Mouse (Mus musculus): ENCODE data around the gene 1810010H24Rik. TPM values are rescaled to one million over a fixed set of nuclear protein-coding genes. Genes with fewer than 3 reads are reported as not detected.
"Not testable (repeated sequence)": the region's sequence is repeated elsewhere in the genome, so short reads cannot be mapped to it uniquely, and the experiment has no call there.

1810010H24Rik gene
- polyA plus RNA-seq, 1 experiment from 2014 or later, result 3.6 TPM

DNA sequence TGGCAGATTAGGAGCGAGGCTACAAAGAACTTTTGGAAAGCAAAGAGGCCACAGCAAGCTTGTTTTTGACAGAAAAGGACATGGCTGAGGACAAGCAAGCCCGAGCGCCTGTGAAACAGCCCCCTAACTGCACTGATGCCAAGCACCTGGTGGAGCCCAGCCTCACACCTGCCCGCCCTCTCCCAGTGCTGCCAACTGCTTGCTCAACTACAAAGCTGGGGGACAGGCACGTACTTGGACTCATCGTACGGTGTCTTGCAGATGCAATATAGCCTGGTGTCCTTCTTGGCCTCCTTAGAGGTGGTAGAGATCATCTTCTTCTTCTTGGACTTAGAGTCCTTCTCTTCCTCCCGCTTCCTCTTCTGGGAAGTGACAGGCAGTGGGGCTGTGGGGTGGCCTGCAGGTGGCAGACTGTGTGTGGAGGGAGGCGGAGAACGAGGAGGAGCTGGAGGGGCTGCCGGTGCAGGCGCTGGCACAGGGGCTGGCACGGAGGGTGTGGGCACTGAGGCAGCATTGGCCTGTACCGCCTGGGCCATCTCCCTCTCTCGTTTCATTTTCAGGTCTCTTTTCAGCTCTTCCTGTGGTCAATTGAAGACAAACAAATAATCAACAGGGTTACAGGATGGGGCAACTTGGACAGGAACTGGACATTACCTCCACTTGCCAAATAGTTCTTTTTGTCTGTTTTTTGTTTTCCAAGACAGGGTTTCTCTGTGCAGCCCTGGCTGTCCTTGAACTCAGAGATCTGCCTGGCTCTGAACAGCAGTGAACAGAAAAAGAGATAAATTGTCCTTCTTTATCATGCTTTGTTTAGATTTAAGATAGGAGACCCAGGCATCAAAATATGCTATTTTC is 21.5 kb downstream of the 1810010H24Rik start:
- no peaks in the 10 kb centered on the region for H3K9me3 ChIP-seq (ENCODE audit: control insufficient read depth, low read length)
- no peak overlapping the region for H3K27ac ChIP-seq (ENCODE audit: low read depth, low read length)
- H3K36me3 ChIP-seq (ENCODE audit: control insufficient read depth, insufficient read depth, low read length), result peaks cover 23% of the 10 kb centered on the region
- H3K9ac ChIP-seq (ENCODE audit: low read length), result no peak overlapping the region
- no peak overlapping the region for H3K4me3 ChIP-seq (ENCODE audit: low read depth, low read length)
- H3K4me1 ChIP-seq (ENCODE audit: control insufficient read depth, insufficient read depth, low read length), result no peaks in the 10 kb centered on the region
- ATAC-seq (ENCODE audit: low FRiP score) (no peak), DNase-seq (ENCODE audit: low spot score, missing footprints) (no peak)
- H3K27me3 ChIP-seq (ENCODE audit: control insufficient read depth, insufficient read depth, low read length), result no peaks in the 10 kb centered on the region
- WGBS, result 94% methylated on average over 15 of the region's 15 CpGs
- H3K4me2 ChIP-seq, result no peak overlapping the region

DNA sequence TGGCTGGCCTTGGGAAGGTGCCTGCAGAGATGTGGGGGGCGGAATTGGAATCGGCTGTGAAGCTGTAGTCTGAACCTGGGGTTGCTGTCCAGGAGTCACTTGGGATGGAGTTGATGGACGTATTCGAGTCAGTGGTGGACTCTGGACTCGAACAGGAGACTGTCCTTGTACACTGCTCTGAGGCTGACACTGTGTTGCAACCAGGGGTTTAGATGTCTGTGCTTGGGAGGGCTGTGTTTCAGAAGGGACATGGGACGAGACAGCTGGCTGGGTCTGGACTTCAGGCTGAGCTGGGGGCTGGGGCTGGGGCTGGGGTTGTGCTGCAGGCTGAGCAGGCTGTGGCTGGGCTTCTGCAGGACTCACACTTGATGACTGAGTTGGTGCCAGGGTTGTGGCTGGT is 29.4 kb downstream of the 1810010H24Rik start:
- Histone ChIP-seq H3K4me3 (ENCODE audit: low read depth, low read length) (no peak overlapping the region), H3K9me3 (ENCODE audit: control insufficient read depth, low read length) (no peaks in the 10 kb centered on the region), H3K36me3 (ENCODE audit: control insufficient read depth, insufficient read depth, low read length) (peaks cover 45% of the 10 kb centered on the region), H3K27ac (ENCODE audit: low read depth, low read length) (no peak overlapping the region), H3K4me1 (ENCODE audit: control insufficient read depth, insufficient read depth, low read length) (no peaks in the 10 kb centered on the region), H3K9ac (ENCODE audit: low read length) (no peak overlapping the region), H3K27me3 (ENCODE audit: control insufficient read depth, insufficient read depth, low read length) (no peaks in the 10 kb centered on the region), H3K4me2 (no peak overlapping the region)
- 92% methylated on average over 6 of the region's 6 CpGs for WGBS
- DNase-seq (ENCODE audit: low spot score, missing footprints), result no peak
- no peak for ATAC-seq (ENCODE audit: low FRiP score)

DNA sequence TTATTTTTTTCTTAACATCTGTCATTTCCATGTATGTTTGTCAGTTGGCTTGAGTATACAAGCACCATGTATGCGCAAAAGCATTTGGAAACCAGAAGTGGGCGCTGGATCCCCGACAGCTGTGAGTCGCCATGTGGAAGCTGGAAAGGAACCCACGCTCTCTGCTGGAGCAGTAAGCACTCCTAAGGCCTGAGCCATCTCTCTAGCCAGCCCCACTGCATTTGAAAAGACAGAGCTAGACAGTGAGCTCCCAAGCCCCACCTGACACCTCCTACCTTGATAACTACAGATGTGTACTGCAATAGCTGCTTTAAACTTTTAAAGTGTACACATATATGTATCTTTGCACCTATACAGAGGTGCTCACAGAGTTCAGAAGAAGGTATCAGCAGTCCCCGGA is 31.9 kb downstream of the 1810010H24Rik start:
- DNase-seq (ENCODE audit: low spot score, missing footprints) (no peak), ATAC-seq (ENCODE audit: low FRiP score) (no peak)
- Histone ChIP-seq H3K27me3 (ENCODE audit: control insufficient read depth, insufficient read depth, low read length) (no peaks in the 10 kb centered on the region), H3K4me2 (no peak overlapping the region), H3K9me3 (ENCODE audit: control insufficient read depth, low read length) (no peaks in the 10 kb centered on the region), H3K4me3 (ENCODE audit: low read depth, low read length) (no peak overlapping the region), H3K9ac (ENCODE audit: low read length) (no peak overlapping the region), H3K27ac (ENCODE audit: low read depth, low read length) (no peak overlapping the region), H3K4me1 (ENCODE audit: control insufficient read depth, insufficient read depth, low read length) (no peaks in the 10 kb centered on the region), H3K36me3 (ENCODE audit: control insufficient read depth, insufficient read depth, low read length) (peaks cover 52% of the 10 kb centered on the region)
- WGBS, result 91% methylated on average over 6 of the region's 6 CpGs

DNA sequence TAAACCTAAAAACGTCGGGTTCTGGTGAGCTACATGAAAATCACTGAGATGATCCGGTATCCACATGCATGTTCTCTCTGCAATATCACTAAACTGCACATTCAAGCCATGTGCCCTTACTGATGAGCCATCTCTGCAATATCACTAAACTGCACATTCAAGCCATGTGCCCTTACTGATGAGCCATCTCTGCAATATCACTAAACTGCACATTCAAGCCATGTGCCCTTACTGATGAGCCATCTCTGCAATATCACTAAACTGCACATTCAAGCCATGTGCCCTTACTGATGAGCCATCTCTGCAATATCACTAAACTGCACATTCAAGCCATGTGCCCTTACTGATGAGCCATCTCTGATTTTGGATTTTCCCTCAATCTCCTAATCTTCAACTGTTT is 34.2 kb downstream of the 1810010H24Rik start:
- H3K9ac ChIP-seq (ENCODE audit: low read length); DNase-seq (ENCODE audit: low spot score, missing footprints); ATAC-seq (ENCODE audit: low FRiP score); H3K9me3 ChIP-seq (ENCODE audit: control insufficient read depth, low read length); H3K27ac ChIP-seq (ENCODE audit: low read depth, low read length); H3K27me3 ChIP-seq (ENCODE audit: control insufficient read depth, insufficient read depth, low read length); H3K4me2 ChIP-seq; H3K4me1 ChIP-seq (ENCODE audit: control insufficient read depth, insufficient read depth, low read length); H3K4me3 ChIP-seq (ENCODE audit: low read depth, low read length): not testable (repeated sequence)
- H3K36me3 ChIP-seq (ENCODE audit: control insufficient read depth, insufficient read depth, low read length), result peaks cover 43% of the 10 kb centered on the region
- 93% methylated on average over 3 of the region's 3 CpGs for WGBS

DNA sequence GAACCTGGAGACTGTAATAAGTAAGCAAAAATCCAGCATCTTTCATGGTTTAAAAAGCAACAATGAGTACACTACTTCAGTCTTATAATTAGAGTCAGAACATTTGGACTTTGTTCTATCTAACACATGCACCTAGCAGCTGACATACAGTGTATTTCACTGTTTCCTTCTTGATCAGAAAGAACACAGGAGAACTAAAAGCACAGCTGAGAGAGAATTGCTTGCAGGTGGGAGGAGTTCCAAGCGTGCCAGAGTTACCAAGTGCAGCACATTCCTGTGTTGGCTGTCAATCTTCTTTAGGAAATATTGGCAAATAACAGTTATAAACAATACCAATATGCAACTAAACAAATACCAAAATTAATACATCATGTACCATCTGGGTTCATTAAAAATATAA is 35.5 kb downstream of the 1810010H24Rik start:
- no peak overlapping the region for H3K4me3 ChIP-seq (ENCODE audit: low read depth, low read length)
- no peaks in the 10 kb centered on the region for H3K9me3 ChIP-seq (ENCODE audit: control insufficient read depth, low read length)
- H3K27ac ChIP-seq (ENCODE audit: low read depth, low read length), result no peak overlapping the region
- no peaks in the 10 kb centered on the region for H3K4me1 ChIP-seq (ENCODE audit: control insufficient read depth, insufficient read depth, low read length)
- H3K27me3 ChIP-seq (ENCODE audit: control insufficient read depth, insufficient read depth, low read length), result no peaks in the 10 kb centered on the region
- ATAC-seq (ENCODE audit: low FRiP score) (no peak), DNase-seq (ENCODE audit: low spot score, missing footprints) (no peak)
- no peak overlapping the region for H3K4me2 ChIP-seq
- H3K36me3 ChIP-seq (ENCODE audit: control insufficient read depth, insufficient read depth, low read length), result peaks cover 46% of the 10 kb centered on the region
- no peak overlapping the region for H3K9ac ChIP-seq (ENCODE audit: low read length)
- 96% methylated on average over 1 of the region's 1 CpGs for WGBS

DNA sequence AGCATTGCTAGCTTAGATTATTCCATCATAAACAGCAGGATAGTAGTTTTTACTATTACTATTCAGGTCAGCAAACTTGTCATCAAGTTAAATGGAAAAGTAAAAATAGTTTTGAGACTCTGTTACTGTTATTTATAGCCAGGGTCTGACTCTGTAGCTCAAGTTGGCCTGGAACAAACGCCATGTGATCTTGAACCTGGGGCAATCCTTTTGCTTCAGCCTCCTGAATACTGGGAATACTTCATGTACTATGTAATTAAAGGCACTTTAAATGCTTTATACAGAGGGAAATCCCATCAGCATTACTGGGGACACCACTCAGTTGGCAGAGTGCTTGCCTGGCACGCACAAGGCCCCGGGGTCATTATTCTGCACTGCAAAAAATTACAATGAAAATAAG is 37.6 kb downstream of the 1810010H24Rik start:
- DNase-seq (ENCODE audit: low spot score, missing footprints) (no peak), ATAC-seq (ENCODE audit: low FRiP score) (no peak)
- Histone ChIP-seq H3K36me3 (ENCODE audit: control insufficient read depth, insufficient read depth, low read length) (peaks cover 54% of the 10 kb centered on the region), H3K9me3 (ENCODE audit: control insufficient read depth, low read length) (no peaks in the 10 kb centered on the region), H3K4me2 (no peak overlapping the region), H3K4me1 (ENCODE audit: control insufficient read depth, insufficient read depth, low read length) (no peaks in the 10 kb centered on the region), H3K9ac (ENCODE audit: low read length) (no peak overlapping the region), H3K27ac (ENCODE audit: low read depth, low read length) (no peak overlapping the region), H3K4me3 (ENCODE audit: low read depth, low read length) (no peak overlapping the region), H3K27me3 (ENCODE audit: control insufficient read depth, insufficient read depth, low read length) (no peaks in the 10 kb centered on the region)
- 93% methylated on average over 3 of the region's 3 CpGs for WGBS

DNA sequence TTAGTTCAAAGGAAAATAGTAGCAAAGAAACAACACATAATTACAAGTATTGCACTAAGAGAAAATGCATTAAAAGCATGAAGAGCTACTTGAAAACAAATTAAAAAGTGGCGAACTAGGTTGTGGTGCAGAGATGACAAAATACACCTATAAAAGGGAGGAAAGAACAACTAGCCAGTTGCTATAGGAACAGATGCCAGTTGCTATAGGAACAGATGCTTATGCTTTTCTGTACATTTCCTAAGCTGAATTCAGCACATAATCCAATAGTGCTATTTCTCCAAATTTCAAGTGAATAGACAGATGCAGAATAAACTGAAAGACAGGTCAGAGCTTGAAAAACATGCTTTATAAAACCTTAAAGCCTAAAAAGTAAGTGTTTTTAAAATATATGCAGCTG is 39.1 kb downstream of the 1810010H24Rik start:
- Histone ChIP-seq H3K4me2 (no peak overlapping the region), H3K36me3 (ENCODE audit: control insufficient read depth, insufficient read depth, low read length) (peaks cover 47% of the 10 kb centered on the region), H3K4me3 (ENCODE audit: low read depth, low read length) (no peak overlapping the region), H3K27me3 (ENCODE audit: control insufficient read depth, insufficient read depth, low read length) (no peaks in the 10 kb centered on the region), H3K9ac (ENCODE audit: low read length) (no peak overlapping the region), H3K27ac (ENCODE audit: low read depth, low read length) (no peak overlapping the region), H3K4me1 (ENCODE audit: control insufficient read depth, insufficient read depth, low read length) (no peaks in the 10 kb centered on the region), H3K9me3 (ENCODE audit: control insufficient read depth, low read length) (no peaks in the 10 kb centered on the region)
- DNase-seq (ENCODE audit: low spot score, missing footprints) (no peak), ATAC-seq (ENCODE audit: low FRiP score) (no peak)
- 92% methylated on average over 1 of the region's 1 CpGs for WGBS

DNA sequence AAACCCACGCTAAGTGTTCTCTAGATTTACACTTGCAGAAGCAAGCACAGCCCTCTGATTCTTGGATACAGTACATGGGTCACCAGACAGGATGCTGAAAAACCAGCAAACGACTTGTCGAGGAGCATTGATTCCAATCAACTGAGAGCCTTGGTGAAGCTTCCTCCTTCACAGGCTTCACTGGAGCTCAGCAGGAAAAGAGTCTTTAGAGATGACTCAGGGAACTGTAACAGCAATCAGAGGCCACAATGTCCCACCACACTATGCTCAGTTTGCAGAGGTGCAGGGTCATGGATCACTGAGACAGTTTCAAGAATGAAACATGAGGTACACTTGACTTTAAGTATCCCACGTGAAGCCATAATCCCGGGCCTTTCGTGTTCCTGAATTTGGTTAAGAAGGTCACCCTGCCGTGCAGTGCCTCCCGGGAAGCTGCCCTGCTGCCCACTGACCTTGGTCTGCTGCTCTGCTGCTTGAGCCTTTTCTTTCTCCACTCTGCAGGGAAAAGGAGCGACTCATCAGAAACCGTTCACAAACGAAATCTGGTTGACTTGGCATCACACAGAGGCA is 39.8 kb downstream of the 1810010H24Rik start:
- Histone ChIP-seq H3K4me1 (ENCODE audit: control insufficient read depth, insufficient read depth, low read length) (no peaks in the 10 kb centered on the region), H3K27me3 (ENCODE audit: control insufficient read depth, insufficient read depth, low read length) (no peaks in the 10 kb centered on the region), H3K36me3 (ENCODE audit: control insufficient read depth, insufficient read depth, low read length) (peaks cover 42% of the 10 kb centered on the region), H3K4me3 (ENCODE audit: low read depth, low read length) (no peak overlapping the region), H3K9me3 (ENCODE audit: control insufficient read depth, low read length) (no peaks in the 10 kb centered on the region), H3K9ac (ENCODE audit: low read length) (no peak overlapping the region), H3K27ac (ENCODE audit: low read depth, low read length) (no peak overlapping the region), H3K4me2 (no peak overlapping the region)
- DNase-seq (ENCODE audit: low spot score, missing footprints) (no peak), ATAC-seq (ENCODE audit: low FRiP score) (no peak)
- 90% methylated on average over 11 of the region's 11 CpGs for WGBS

Measured in midbrain, embryonic 11.5 days (tissue).